Mouse (Mus musculus) thymus, adult 2 months (tissue): ENCODE data around the gene Pkn1.

ENCODE experiments used
- CTCF ChIP-seq: fragments of 200-500 bp; IDR thresholded peaks from 2 replicates; pipeline ENCODE4 v1.5.1; 2012; ENCODE audit warnings: mild to moderate bottlenecking, control low read depth, low read length, moderate library complexity, borderline replicate concordance; ENCODE audit not compliant: control insufficient read depth, poor library complexity, insufficient read depth; ENCODE audit errors: extremely low read depth
- POLR2A ChIP-seq: fragments of 200-500 bp; IDR thresholded peaks from 2 replicates; pipeline ENCODE4 v1.6.1; 2012; ENCODE audit warnings: mild to moderate bottlenecking, low read length, control low read depth, moderate library complexity; ENCODE audit not compliant: control insufficient read depth, poor library complexity, insufficient read depth; ENCODE audit errors: extremely low read depth

DNA sequence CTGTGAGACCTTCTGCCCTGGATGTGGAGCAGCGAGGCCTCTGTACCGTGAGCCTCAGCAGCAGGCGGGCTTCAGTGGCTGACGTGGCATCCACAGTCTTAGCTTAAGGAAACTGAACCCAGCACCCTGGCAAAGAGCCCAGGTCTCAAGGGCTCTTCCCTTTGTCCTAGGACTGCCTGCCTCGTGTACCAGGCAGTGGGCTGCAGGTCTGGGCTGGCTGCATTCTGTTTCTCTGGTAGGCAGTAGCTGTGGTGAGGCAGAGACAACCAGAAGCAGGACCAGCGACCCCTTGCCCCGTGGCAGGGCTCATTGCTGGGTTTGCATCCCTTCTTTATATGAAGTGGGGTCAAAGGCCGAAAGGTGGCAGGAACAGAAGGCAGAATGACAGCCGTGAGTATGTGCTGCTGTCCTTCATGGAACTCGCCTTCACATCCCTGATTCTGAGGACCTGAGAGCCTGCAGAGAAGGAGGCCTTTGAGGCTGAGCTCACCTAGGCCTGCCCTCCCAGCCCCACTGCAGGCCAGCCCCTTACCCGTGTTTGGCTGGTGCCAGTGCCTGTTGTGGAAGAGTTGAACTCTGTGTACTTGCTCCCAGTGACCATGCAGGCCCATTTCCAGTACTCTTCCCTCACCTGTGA lies 24.6 kb upstream of the Pkn1 start:
- TF ChIP-seq POLR2A (no peak), CTCF (no peak)
